8 mouse cellular contexts compared by ENCODE assay signal in the genomic region with DNA sequence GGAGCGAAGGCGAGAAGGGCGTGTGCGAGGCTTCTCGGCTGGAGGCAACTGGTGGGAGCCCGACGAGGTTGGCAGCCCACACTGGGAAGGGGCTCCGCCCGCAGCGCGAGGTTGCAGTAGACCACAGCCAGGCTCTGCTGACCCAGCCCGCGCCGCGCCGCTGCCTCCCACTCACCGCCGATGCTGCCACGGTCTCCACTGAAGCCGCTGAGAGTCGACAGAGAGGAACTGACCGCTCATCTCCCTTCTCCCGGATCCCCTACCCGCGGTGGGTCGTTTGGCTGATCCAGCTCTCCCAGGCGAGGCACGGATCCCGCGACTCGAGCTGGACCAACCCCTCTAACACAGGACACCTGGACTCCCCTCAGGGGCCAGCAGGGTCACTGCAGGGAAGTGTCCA. TPM values are rescaled to one million over a fixed set of nuclear protein-coding genes. Genes with fewer than 3 reads are reported as not detected.
A peak's percentile ranks its signal among the peaks of the same experiment; 100 is the strongest.
DNase-seq lines count a peak whose midpoint lies in the region; ATAC-seq and TF ChIP-seq lines count a peak whose summit lies in the region.

A gene (plus strand): TSS at position 113 of the 400 bp plus-strand sequence.

- peaks cover 25% of the 10 kb centered on the region for H3K27me3 ChIP-seq in lung, embryonic 14.5 days (ENCODE audit: insufficient read depth, low read length)
- peaks cover 70% of the 10 kb centered on the region for H3K27me3 ChIP-seq in forebrain, embryonic 12.5 days
- peaks cover 46% of the 10 kb centered on the region for H3K27me3 ChIP-seq in limb, embryonic 15.5 days
- H3K27me3 ChIP-seq in small intestine, adult 2 months (ENCODE audit: control insufficient read depth, insufficient read depth, low read length): peaks cover 17% of the 10 kb centered on the region

- no peaks in the 10 kb centered on the region for H3K4me1 ChIP-seq in lung, embryonic 14.5 days (ENCODE audit: insufficient read depth)
- peaks cover 11% of the 10 kb centered on the region for H3K4me1 ChIP-seq in forebrain, embryonic 12.5 days
- H3K4me1 ChIP-seq in limb, embryonic 15.5 days: peaks cover 9% of the 10 kb centered on the region
- H3K4me1 ChIP-seq in small intestine, adult 2 months (ENCODE audit: control insufficient read depth, insufficient read depth, insufficient read length, low read length): peaks cover 2% of the 10 kb centered on the region; the same call in 1 of the 2 replicates

- no peak within 1 kb of the TSS for H3K27ac ChIP-seq in lung, embryonic 14.5 days (ENCODE audit: low read depth)
- H3K27ac ChIP-seq in forebrain, embryonic 12.5 days: no peak within 1 kb of the TSS
- H3K27ac ChIP-seq in limb, embryonic 15.5 days: no peak within 1 kb of the TSS
- H3K27ac ChIP-seq in small intestine, adult 2 months (ENCODE audit: insufficient read depth, low read depth, low read length): no peak within 1 kb of the TSS

- TF ChIP-seq CTCF in lung, embryonic 14.5 days (IDR thresholded peaks at IDR 0.05; ENCODE audit: low read depth): no peak
- no peak for TF ChIP-seq CTCF in small intestine, adult 2 months (IDR thresholded peaks at IDR 0.05; ENCODE audit: extremely low read depth, insufficient read length, insufficient replicate concordance, low read depth, low read length)

- TF ChIP-seq POLR2A in small intestine, adult 2 months (IDR thresholded peaks at IDR 0.05; ENCODE audit: low read depth, low read length): no peak

- H3K9me3 ChIP-seq in lung, embryonic 14.5 days (ENCODE audit: low read depth, low read length): no peaks in the 10 kb centered on the region
- no peaks in the 10 kb centered on the region for H3K9me3 ChIP-seq in forebrain, embryonic 12.5 days
- no peaks in the 10 kb centered on the region for H3K9me3 ChIP-seq in limb, embryonic 15.5 days

- peak within 1 kb of the TSS; percentile 54 for H3K4me2 ChIP-seq in lung, embryonic 14.5 days
- peak within 1 kb of the TSS; percentile 60 for H3K4me2 ChIP-seq in forebrain, embryonic 12.5 days
- peak within 1 kb of the TSS; percentile 42 for H3K4me2 ChIP-seq in limb, embryonic 15.5 days

- ATAC-seq in lung, embryonic 14.5 days (ENCODE audit: insufficient read depth): no peak
- ATAC-seq in forebrain, embryonic 12.5 days (ENCODE audit: low FRiP score): peak; percentile 54
- no peak for ATAC-seq in limb, embryonic 15.5 days (ENCODE audit: insufficient number of reproducible peaks, low FRiP score, low TSS enrichment, low read depth)

- peak within 1 kb of the TSS; percentile 19; the same call in 1 of the 2 replicates for H3K4me3 ChIP-seq in lung, embryonic 14.5 days (ENCODE audit: low read depth, low read length)
- H3K4me3 ChIP-seq in forebrain, embryonic 12.5 days (replicated peaks): peak within 1 kb of the TSS; percentile 31
- H3K4me3 ChIP-seq in limb, embryonic 15.5 days: peak within 1 kb of the TSS; percentile 21
- peak within 1 kb of the TSS; percentile 14; the same call in 1 of the 2 replicates for H3K4me3 ChIP-seq in small intestine, adult 2 months (ENCODE audit: low read depth, low read length)

- no peaks in the 10 kb centered on the region for H3K36me3 ChIP-seq in lung, embryonic 14.5 days (ENCODE audit: insufficient read depth)
- no peaks in the 10 kb centered on the region for H3K36me3 ChIP-seq in forebrain, embryonic 12.5 days (replicated peaks)
- no peaks in the 10 kb centered on the region for H3K36me3 ChIP-seq in limb, embryonic 15.5 days
- H3K36me3 ChIP-seq in small intestine, adult 2 months (ENCODE audit: control insufficient read depth, insufficient read depth, low read length): no peaks in the 10 kb centered on the region

- peak; percentile 16 for DNase-seq in lung, embryonic 14.5 days
- no peak for DNase-seq in lung, adult 18-20 months
- no peak for DNase-seq in layer of hippocampus, adult 18-20 months (ENCODE audit: low spot score in 2 of 2)
- no peak for DNase-seq in adrenal gland, adult 2 months
- no peak for DNase-seq in B cell, adult 2 months

- no peak within 1 kb of the TSS for H3K9ac ChIP-seq in lung, embryonic 14.5 days
- H3K9ac ChIP-seq in forebrain, embryonic 12.5 days: peak within 1 kb of the TSS; percentile 54
- no peak within 1 kb of the TSS for H3K9ac ChIP-seq in limb, embryonic 15.5 days

- 0% methylated on average over 31 of the region's 31 CpGs for WGBS in lung, embryonic 14.5 days
- WGBS in forebrain, embryonic 12.5 days: under 1% methylated on average over 31 of the region's 31 CpGs
- WGBS in limb, embryonic 15.5 days: under 1% methylated on average over 31 of the region's 31 CpGs
- 3% methylated on average over 31 of the region's 31 CpGs for WGBS in small intestine, adult 2 months

RNA-seq across cellular contexts. Expression of the gene that starts here (rescaled TPM):
- not detected in 2 replicates for polyA plus RNA-seq in lung, embryonic 14.5 days (2014; fragmentation: Nextera tagmentation; extraction: Ambion mirVana)
- not detected in 2 replicates for polyA plus RNA-seq in forebrain, embryonic 12.5 days (2016; fragmentation: Nextera tagmentation; extraction: Ambion mirVana)
- not detected in 2 replicates for polyA plus RNA-seq in limb, embryonic 15.5 days (2015; fragmentation: Nextera tagmentation; extraction: Ambion mirVana)
- polyA plus RNA-seq in small intestine, adult 2 months (2012; rRNA removed): not detected in 2 replicates
- under 1 TPM in 1 of 2 experiments, not detected in 1; 0.20 TPM for total RNA-seq in layer of hippocampus, adult 18-20 months (2021)
- total RNA-seq in adrenal gland, adult 2 months (2021): not detected
- polyA plus RNA-seq in adrenal gland, adult 2 months (2012; rRNA removed): not detected in 2 replicates

Comparison
In these comparisons a context has a peak if more than half of its experiments do, and no peak if none do; other contexts are left out.
1. Peak in DNase-seq, H3K4me3 ChIP-seq and H3K4me2 ChIP-seq in lung, embryonic 14.5 days; RNA of the gene not detected or under 1 TPM.
2. Peak in ATAC-seq, H3K4me3 ChIP-seq, H3K9ac ChIP-seq and H3K4me2 ChIP-seq in forebrain, embryonic 12.5 days; RNA of the gene not detected or under 1 TPM.